Mouse (Mus musculus) CH12.LX (cell line): ENCODE data around the gene Casp8ap2. TPM values are rescaled to one million over a fixed set of nuclear protein-coding genes. Genes with fewer than 3 reads are reported as not detected.

Experiments used
- DNase-seq: peaks from one replicate; pipeline ENCODE4 v3.0.0-alpha.2; 2013; ENCODE audit errors: extremely low read depth
- H3K27ac ChIP-seq: 2 replicates; pipeline ENCODE4 v1.5.1; 2012; ENCODE audit warnings: low read depth, mild to moderate bottlenecking, control low read depth, moderate library complexity; ENCODE audit not compliant: insufficient read depth
- H3K27me3 ChIP-seq: replicated peaks from 2 replicates; pipeline ENCODE3; 2012; ENCODE audit warnings: inconsistent platforms
- H3K36me3 ChIP-seq, 2 experiments: replicated peaks in 1 of 2; 2 replicates each; pipeline versions ENCODE3 to v1.6.1; 2012; ENCODE audit warnings: inconsistent platforms in 1 of 2, low read length in 1 of 2, mild to moderate bottlenecking in 1 of 2, mixed read lengths in 1 of 2, moderate library complexity in 1 of 2; ENCODE audit not compliant: control insufficient read depth in 1 of 2, insufficient read depth in 1 of 2
- H3K4me1 ChIP-seq, 2 experiments: 2 replicates each; pipeline ENCODE4 v1.6.1; 2012; ENCODE audit warnings: inconsistent platforms in 1 of 2, moderate library complexity in 1 of 2; ENCODE audit not compliant: insufficient read depth in 2 of 2, control insufficient read depth in 1 of 2
- H3K4me2 ChIP-seq: 2 replicates; pipeline ENCODE4 v1.6.1; 2012; ENCODE audit warnings: low read depth, mild to moderate bottlenecking, control low read depth; ENCODE audit not compliant: poor library complexity, insufficient read depth, severe bottlenecking
- H3K4me3 ChIP-seq, 3 experiments: fragments of 150-350 bp in 1 of 3; sonication (generic) in 1 of 3; replicated peaks in 1 of 3; 2 replicates each; pipeline versions ENCODE3 to v1.5.1; 2011 to 2012; ENCODE audit warnings: low read depth in 2 of 3, low read length in 2 of 3, mild to moderate bottlenecking in 2 of 3, moderate library complexity in 2 of 3, control low read depth in 1 of 3, improper control_type of control experiment in 1 of 3, inconsistent platforms in 1 of 3, mixed read lengths in 1 of 3; ENCODE audit not compliant: poor library complexity in 1 of 3
- H3K79me2 ChIP-seq: replicated peaks from 2 replicates; pipeline ENCODE4 v1.6.1; 2012; ENCODE audit warnings: mild to moderate bottlenecking, moderate library complexity; ENCODE audit not compliant: control insufficient read depth, poor library complexity, insufficient read depth, severe bottlenecking; ENCODE audit errors: extremely low read depth
- H3K9ac ChIP-seq: 2 replicates; pipeline ENCODE4 v1.6.1; 2012; ENCODE audit warnings: low read depth, mild to moderate bottlenecking, control low read depth, moderate library complexity; ENCODE audit not compliant: insufficient read depth
- H3K9me3 ChIP-seq: replicated peaks from 2 replicates; pipeline ENCODE3; 2012; ENCODE audit warnings: low read length, inconsistent platforms, mixed read lengths
- BHLHE40 ChIP-seq: IDR thresholded peaks from 2 replicates; pipeline ENCODE4 v1.6.1; 2011; ENCODE audit warnings: mild to moderate bottlenecking, low read depth, low read length, improper control_type of control experiment
- CHD1 ChIP-seq: IDR thresholded peaks from 2 replicates; pipeline ENCODE4 v1.6.1; 2012; ENCODE audit warnings: low read depth, low read length, improper control_type of control experiment, inconsistent platforms
- CTCF ChIP-seq, 2 experiments: IDR thresholded peaks in 1 of 2; conservative IDR thresholded peaks in 1 of 2; 2 replicates each; pipeline ENCODE4 v1.5.1; 2011 to 2012; ENCODE audit warnings: low read depth in 2 of 2, low read length in 2 of 2, improper control_type of control experiment in 1 of 2, inconsistent platforms in 1 of 2, mild to moderate bottlenecking in 1 of 2, moderate library complexity in 1 of 2
- ELF1 ChIP-seq: IDR thresholded peaks from 2 replicates; pipeline ENCODE4 v1.6.1; 2014; ENCODE audit warnings: low read depth, mild to moderate bottlenecking, inconsistent platforms, low read length, improper control_type of control experiment
- EP300 ChIP-seq: IDR thresholded peaks from 2 replicates; pipeline ENCODE4 v1.6.1; 2011; ENCODE audit warnings: low read length, improper control_type of control experiment
- ETS1 ChIP-seq: conservative IDR thresholded peaks from 2 replicates; pipeline ENCODE4 v1.6.1; 2012; ENCODE audit warnings: low read depth, mild to moderate bottlenecking, inconsistent platforms, low read length, improper control_type of control experiment, moderate library complexity
- HCFC1 ChIP-seq: IDR thresholded peaks from 2 replicates; pipeline ENCODE4 v1.6.1; 2012; ENCODE audit warnings: low read depth, mild to moderate bottlenecking, inconsistent platforms, low read length, improper control_type of control experiment
- IRF4 ChIP-seq: IDR thresholded peaks from 2 replicates; pipeline ENCODE4 v1.6.1; 2014; ENCODE audit warnings: low read depth, mild to moderate bottlenecking, inconsistent platforms, low read length, improper control_type of control experiment
- JUN ChIP-seq: IDR thresholded peaks from 2 replicates; pipeline ENCODE4 v1.6.1; 2011; ENCODE audit warnings: low read depth, mild to moderate bottlenecking, low read length, improper control_type of control experiment, moderate library complexity; ENCODE audit not compliant: insufficient read depth
- MAZ ChIP-seq: IDR thresholded peaks from 2 replicates; pipeline ENCODE4 v1.6.1; 2012; ENCODE audit warnings: low read depth, mild to moderate bottlenecking, inconsistent platforms, low read length, improper control_type of control experiment, moderate library complexity
- NELFE ChIP-seq: IDR thresholded peaks from 2 replicates; pipeline ENCODE4 v1.6.1; 2011; ENCODE audit warnings: low read depth, low read length, improper control_type of control experiment
- PAX5 ChIP-seq: IDR thresholded peaks from 2 replicates; pipeline ENCODE4 v1.6.1; 2012; ENCODE audit warnings: low read length, inconsistent platforms, mixed read lengths
- SIN3A ChIP-seq: IDR thresholded peaks from 2 replicates; pipeline ENCODE4 v1.6.1; 2012; ENCODE audit warnings: low read length, improper control_type of control experiment, inconsistent platforms
- TBP ChIP-seq: conservative IDR thresholded peaks from 2 replicates; pipeline ENCODE4 v1.6.1; 2011; ENCODE audit warnings: low read depth, low read length, improper control_type of control experiment
- UBTF ChIP-seq: IDR thresholded peaks from 2 replicates; pipeline ENCODE4 v1.6.1; 2012; ENCODE audit warnings: low read depth, mild to moderate bottlenecking, inconsistent platforms, low read length, improper control_type of control experiment, moderate library complexity
- USF2 ChIP-seq: conservative IDR thresholded peaks from 2 replicates; pipeline ENCODE4 v1.6.1; 2011; ENCODE audit warnings: low read depth, low read length, improper control_type of control experiment
- ZC3H11A ChIP-seq: IDR thresholded peaks from 2 replicates; pipeline ENCODE4 v1.6.1; 2012; ENCODE audit warnings: low read depth, mild to moderate bottlenecking, inconsistent platforms, low read length, improper control_type of control experiment
- dilution Hi-C: fragments of 300-500 bp; cut with MboI; formaldehyde crosslinking; loops from 2 replicates; pipeline ENCODE4 v1.14.3; 2020; ENCODE audit warnings: low sequenced_read_pairs; ENCODE audit not compliant: extremely low pct_unique_long_range_greater_than_20kb, extremely low pct_ligation_motif_present
- in situ Hi-C: fragments of 300-500 bp; cut with MboI; formaldehyde crosslinking; loops from 3 replicates; pipeline ENCODE4 v1.14.3; 2019; ENCODE audit warnings: low sequenced_read_pairs, low pct_ligation_motif_present, low pct_unique_long_range_greater_than_20kb, mixed read lengths
- polyA plus RNA-seq: library from polyadenylated mRNA; unstranded; fragments of >175 nt; gene quantifications from 2 replicates; pipeline ENCODE4 v1.2.1, GENCODE M21; 2012; ENCODE audit warnings: low read depth; ENCODE audit not compliant: insufficient read length
- total RNA-seq, 2 experiments: library from RNA; depleted of rRNA; stranded (reverse); fragments of 300-350 nt in 1 of 2; fragments of >200 nt in 1 of 2; gene quantifications; 2 replicates each; pipeline ENCODE4 v1.2.3; 2012 to 2014

Gene Casp8ap2
- total and polyA plus RNA-seq, 3 experiments: 26.3 to 43.4 (median 27.2) TPM

GRCm38 (mm10) chr4:32587543-32587942 lies 27.7 kb upstream of the Casp8ap2 start:
- TF ChIP-seq USF2: no peak
- TF ChIP-seq BHLHE40: peak; percentile 16; the same call in 1 of the 2 replicates
- H3K4me1 ChIP-seq: peaks cover 8 to 17% of the 10 kb centered on the region in 2 experiments
- H3K4me3 ChIP-seq: peak overlapping the region in 1 of 3 experiments; percentile 5
- in situ Hi-C loops: loop anchor here (10.0 kb wide), 1 partner anchor 527 kb away; no protein-coding TSS in a partner anchor
- no peaks in the 10 kb centered on the region for H3K36me3 ChIP-seq
- no peak overlapping the region for H3K9ac ChIP-seq
- H3K4me2 ChIP-seq: peak overlapping the region; percentile 62
- dilution Hi-C loops: no loop called here
- peak; percentile 39 for DNase-seq
- no peak overlapping the region for H3K27ac ChIP-seq
- no peaks in the 10 kb centered on the region for H3K27me3 ChIP-seq
- H3K79me2 ChIP-seq: no peaks in the 10 kb centered on the region
- no peaks in the 10 kb centered on the region for H3K9me3 ChIP-seq

- Histone ChIP-seq H3K36me3 (no peaks in the 10 kb centered on the region), H3K9ac (no peak overlapping the region), H3K4me3 (peak overlapping the region in 1 of 3 experiments; percentile 5), H3K4me2 (peak overlapping the region; percentile 62), H3K27ac (no peak overlapping the region), H3K9me3 (no peaks in the 10 kb centered on the region), H3K4me1 (peaks cover 8 to 17% of the 10 kb centered on the region in 2 experiments), H3K27me3 (no peaks in the 10 kb centered on the region), H3K79me2 (no peaks in the 10 kb centered on the region)
- peak; percentile 92 for TF ChIP-seq IRF4
- no peak for TF ChIP-seq HCFC1
- no peak for TF ChIP-seq ZC3H11A
- TF ChIP-seq CHD1: no peak
- TF ChIP-seq ETS1: peak; percentile 18
- peak; percentile 74 for TF ChIP-seq EP300
- no peak for TF ChIP-seq PAX5
- no peak for TF ChIP-seq ELF1
- TF ChIP-seq NELFE: no peak
- no peak for TF ChIP-seq MAZ
- TF ChIP-seq UBTF: no peak
- no peak for TF ChIP-seq CTCF (conservative IDR thresholded peaks at IDR 0.05 in 1 of 2, IDR thresholded peaks at IDR 0.05 in 1 of 2; ENCODE audit: low read depth in 2 of 2, low read length in 2 of 2)
- no peak for TF ChIP-seq USF2
- TF ChIP-seq TBP: peak; percentile 98
- no peak for TF ChIP-seq SIN3A
- peak; percentile 54; the same call in 1 of the 2 replicates for TF ChIP-seq JUN
- dilution Hi-C loops (no loop called here), in situ Hi-C loops (loop anchor here (10.0 kb wide), 1 partner anchor 527 kb away; no protein-coding TSS in a partner anchor)
- DNase-seq: peak; percentile 78
Observed at GRCm38 (mm10) chr4:32588237-32588636, 27.0 kb upstream of the Casp8ap2 start.
